Mouse (Mus musculus) MEL (cell line): ENCODE data around the gene Il4ra. TPM values are rescaled to one million over a fixed set of nuclear protein-coding genes. Genes with fewer than 3 reads are reported as not detected.

ENCODE experiments used
- DNase-seq: peaks from one replicate; pipeline ENCODE4 v3.0.0; 2011; ENCODE audit warnings: low read depth, low spot score
- H3K27ac ChIP-seq: 2 replicates; pipeline ENCODE4 v1.5.1; 2012; ENCODE audit warnings: low read depth, mild to moderate bottlenecking, control low read depth, low read length, moderate library complexity; ENCODE audit not compliant: control insufficient read depth
- H3K27me3 ChIP-seq, 2 experiments: fragments of 150-350 bp in 1 of 2; sonication (generic) in 1 of 2; 2 replicates each; pipeline ENCODE4 v1.6.1; 2012; ENCODE audit warnings: low read length in 2 of 2, mild to moderate bottlenecking in 2 of 2, improper control_type of control experiment in 1 of 2, moderate library complexity in 1 of 2; ENCODE audit not compliant: insufficient read depth in 2 of 2, control insufficient read depth in 1 of 2
- H3K36me3 ChIP-seq, 2 experiments: 2 replicates each; pipeline ENCODE4 v1.6.1; 2012 to 2014; ENCODE audit warnings: low read length in 2 of 2, improper control_type of control experiment in 1 of 2, inconsistent platforms in 1 of 2, mild to moderate bottlenecking in 1 of 2; ENCODE audit not compliant: insufficient read depth in 2 of 2, control insufficient read depth in 1 of 2
- H3K4me1 ChIP-seq, 2 experiments: fragments of 150-350 bp in 1 of 2; sonication (generic) in 1 of 2; 2 replicates each; pipeline ENCODE4 v1.6.1; 2012; ENCODE audit warnings: low read length in 2 of 2, improper control_type of control experiment in 1 of 2, mild to moderate bottlenecking in 1 of 2; ENCODE audit not compliant: insufficient read depth in 2 of 2, control insufficient read depth in 1 of 2
- H3K4me3 ChIP-seq, 2 experiments: fragments of 150-350 bp in 1 of 2; sonication (generic) in 1 of 2; 2 replicates each; pipeline ENCODE4 v1.5.1; 2012; ENCODE audit warnings: low read depth in 2 of 2, low read length in 2 of 2, mild to moderate bottlenecking in 2 of 2, moderate library complexity in 2 of 2, control low read depth in 1 of 2, improper control_type of control experiment in 1 of 2; ENCODE audit not compliant: control insufficient read depth in 1 of 2, insufficient read depth in 1 of 2
- H3K79me2 ChIP-seq: 2 replicates; pipeline ENCODE4 v1.6.1; 2012; ENCODE audit warnings: mild to moderate bottlenecking, low read length, moderate library complexity; ENCODE audit not compliant: control insufficient read depth, poor library complexity, insufficient read depth
- H3K9ac ChIP-seq: 2 replicates; pipeline ENCODE4 v1.6.1; 2012; ENCODE audit warnings: low read depth, mild to moderate bottlenecking, control low read depth, low read length, moderate library complexity; ENCODE audit not compliant: control insufficient read depth, poor library complexity, severe bottlenecking
- H3K9me3 ChIP-seq: fragments of 150-350 bp; sonication (generic); replicated peaks from 2 replicates; pipeline ENCODE4 v1.6.1; 2012; ENCODE audit warnings: mild to moderate bottlenecking, low read length, improper control_type of control experiment, moderate library complexity; ENCODE audit not compliant: insufficient read depth
- CTCF ChIP-seq, 3 experiments: IDR thresholded peaks in 2 of 3; conservative IDR thresholded peaks in 1 of 3; 2 replicates each; pipeline ENCODE4 v1.5.1; 2011 to 2012; ENCODE audit warnings: low read length in 3 of 3, low read depth in 2 of 3, mild to moderate bottlenecking in 2 of 3, improper control_type of control experiment in 1 of 3, inconsistent platforms in 1 of 3, mixed read lengths in 1 of 3, moderate library complexity in 1 of 3; ENCODE audit not compliant: control insufficient read depth in 1 of 3, insufficient read depth in 1 of 3, poor library complexity in 1 of 3, severe bottlenecking in 1 of 3
- ELF1 ChIP-seq: IDR thresholded peaks from 2 replicates; pipeline ENCODE4 v1.6.1; 2014; ENCODE audit warnings: low read depth, mild to moderate bottlenecking, inconsistent platforms, low read length, improper control_type of control experiment, moderate library complexity
- ETS1 ChIP-seq: IDR thresholded peaks from 2 replicates; pipeline ENCODE4 v1.6.1; 2012; ENCODE audit warnings: low read depth, mild to moderate bottlenecking, inconsistent platforms, low read length, improper control_type of control experiment, moderate library complexity
- GABPA ChIP-seq: IDR thresholded peaks from 2 replicates; pipeline ENCODE4 v1.6.1; 2012; ENCODE audit warnings: low read depth, mild to moderate bottlenecking, inconsistent platforms, low read length, improper control_type of control experiment, moderate library complexity
- GATA1 ChIP-seq: IDR thresholded peaks from 2 replicates; pipeline ENCODE4 v1.6.1; 2011; ENCODE audit warnings: low read depth, low read length, improper control_type of control experiment
- HCFC1 ChIP-seq: IDR thresholded peaks from 2 replicates; pipeline ENCODE4 v1.6.1; 2012; ENCODE audit warnings: low read depth, mild to moderate bottlenecking, inconsistent platforms, low read length, improper control_type of control experiment, moderate library complexity
- JUND ChIP-seq: IDR thresholded peaks from 2 replicates; pipeline ENCODE4 v1.6.1; 2011; ENCODE audit warnings: low read depth, mild to moderate bottlenecking, improper control_type of control experiment, low read length
- KAT2A ChIP-seq: conservative IDR thresholded peaks from 2 replicates; pipeline ENCODE4 v1.6.1; 2012; ENCODE audit warnings: low read depth, low read length, improper control_type of control experiment, inconsistent platforms
- MAX ChIP-seq: IDR thresholded peaks from 2 replicates; pipeline ENCODE4 v1.6.1; 2011; ENCODE audit warnings: low read length, improper control_type of control experiment
- MAZ ChIP-seq: IDR thresholded peaks from 2 replicates; pipeline ENCODE4 v1.6.1; 2012; ENCODE audit warnings: low read depth, mild to moderate bottlenecking, inconsistent platforms, low read length, improper control_type of control experiment
- MEF2A ChIP-seq: IDR thresholded peaks from 2 replicates; pipeline ENCODE4 v1.6.1; 2014; ENCODE audit warnings: low read depth, mild to moderate bottlenecking, inconsistent platforms, low read length, improper control_type of control experiment; ENCODE audit not compliant: poor library complexity, insufficient replicate concordance, severe bottlenecking; ENCODE audit errors: extremely low read depth
- MXI1 ChIP-seq: IDR thresholded peaks from 2 replicates; pipeline ENCODE4 v1.6.1; 2011; ENCODE audit warnings: mild to moderate bottlenecking, low read depth, low read length, improper control_type of control experiment
- MYB ChIP-seq: IDR thresholded peaks from 2 replicates; pipeline ENCODE4 v1.6.1; 2011; ENCODE audit warnings: mild to moderate bottlenecking, low read depth, low read length, improper control_type of control experiment
- MYC ChIP-seq: IDR thresholded peaks from 2 replicates; pipeline ENCODE4 v1.6.1; 2011; ENCODE audit warnings: low read depth, mild to moderate bottlenecking, low read length, improper control_type of control experiment, moderate library complexity
- NELFE ChIP-seq: IDR thresholded peaks from 2 replicates; pipeline ENCODE4 v1.6.1; 2011; ENCODE audit warnings: low read depth, low read length, improper control_type of control experiment
- POLR2A ChIP-seq, 2 experiments: IDR thresholded peaks; 2 replicates each; pipeline ENCODE4 v1.6.1; 2011 to 2012; ENCODE audit warnings: low read length in 2 of 2, mild to moderate bottlenecking in 2 of 2, control low read depth in 1 of 2, improper control_type of control experiment in 1 of 2, low read depth in 1 of 2, moderate library complexity in 1 of 2; ENCODE audit not compliant: control insufficient read depth in 1 of 2, insufficient read depth in 1 of 2, poor library complexity in 1 of 2
- RAD21 ChIP-seq: IDR thresholded peaks from 2 replicates; pipeline ENCODE4 v1.6.1; 2011; ENCODE audit warnings: mild to moderate bottlenecking, low read depth, low read length, improper control_type of control experiment
- RCOR1 ChIP-seq: IDR thresholded peaks from 2 replicates; pipeline ENCODE4 v1.6.1; 2012; ENCODE audit warnings: low read depth, mild to moderate bottlenecking, inconsistent platforms, low read length, improper control_type of control experiment
- SIN3A ChIP-seq: IDR thresholded peaks from 2 replicates; pipeline ENCODE4 v1.6.1; 2012; ENCODE audit warnings: low read length, improper control_type of control experiment, inconsistent platforms
- TBP ChIP-seq: IDR thresholded peaks from 2 replicates; pipeline ENCODE4 v1.8.0; 2011; ENCODE audit warnings: low read depth, low read length, improper control_type of control experiment
- UBTF ChIP-seq: IDR thresholded peaks from 2 replicates; pipeline ENCODE4 v1.6.1; 2012; ENCODE audit warnings: low read depth, mild to moderate bottlenecking, inconsistent platforms, low read length, improper control_type of control experiment, moderate library complexity, borderline replicate concordance; ENCODE audit not compliant: insufficient read depth
- ZC3H11A ChIP-seq: IDR thresholded peaks from 2 replicates; pipeline ENCODE4 v1.6.1; 2012; ENCODE audit warnings: low read depth, mild to moderate bottlenecking, inconsistent platforms, low read length, improper control_type of control experiment
- ZKSCAN1 ChIP-seq: IDR thresholded peaks from 2 replicates; pipeline ENCODE4 v1.6.1; 2012; ENCODE audit warnings: low read depth, mild to moderate bottlenecking, inconsistent platforms, low read length, improper control_type of control experiment, moderate library complexity
- polyA plus RNA-seq, 2 experiments: library from polyadenylated mRNA; stranded (reverse) in 1 of 2; unstranded in 1 of 2; fragments of >175 nt in 1 of 2; fragments of >200 nt in 1 of 2; gene quantifications; 2 replicates each; pipeline versions ENCODE4 v1.2.1 to v1.2.4; 2012; ENCODE audit warnings: low replicate concordance in 2 of 2, low read depth in 1 of 2; ENCODE audit not compliant: insufficient read length in 2 of 2, insufficient read depth in 1 of 2, missing spikeins in 1 of 2
- total RNA-seq: library from RNA; depleted of rRNA; stranded (reverse); fragments of 300-350 nt; gene quantifications from 2 replicates; pipeline ENCODE4 v1.2.3, GENCODE M21; 2012

Gene Il4ra
- total and polyA plus RNA-seq, 3 experiments: 3.6 to 5.0 TPM; not detected in 1

GRCm38 (mm10) chr7:125622741-125623685, 71.1 kb downstream of the Il4ra start (continued):
- TF ChIP-seq ETS1: no peak
- no peak for TF ChIP-seq GABPA
- TF ChIP-seq RAD21: no peak
- no peak for TF ChIP-seq ELF1

- Histone ChIP-seq H3K36me3 (no peaks in the 10 kb centered on the region), H3K79me2 (no peaks in the 10 kb centered on the region), H3K4me3 (no peak overlapping the region), H3K27me3 (peaks cover 0 to 2% of the 10 kb centered on the region in 2 experiments; a peak in 1 of 4 replicates), H3K9me3 (no peaks in the 10 kb centered on the region), H3K9ac (no peak overlapping the region), H3K4me1 (0 out of 4 replicates have a peak, but pooled peaks cover 0 to 3% of the 10 kb centered on the region in 2 experiments), H3K27ac (no peak overlapping the region)
- no peak for DNase-seq
- no peak for TF ChIP-seq MEF2A
- no peak for TF ChIP-seq HCFC1
- TF ChIP-seq CTCF (IDR thresholded peaks at IDR 0.05 in 2 of 3, conservative IDR thresholded peaks at IDR 0.05 in 1 of 3; ENCODE audit: control insufficient read depth in 1 of 3, insufficient read depth in 1 of 3, low read depth in 2 of 3, low read length in 3 of 3, poor library complexity in 1 of 3, severe bottlenecking in 1 of 3): no peak
- no peak for TF ChIP-seq ZC3H11A
- TF ChIP-seq RCOR1: no peak
- no peak for TF ChIP-seq MXI1
- TF ChIP-seq GATA1: no peak
- no peak for TF ChIP-seq MYB
- TF ChIP-seq ETS1: no peak
- TF ChIP-seq MAZ: no peak
- no peak for TF ChIP-seq KAT2A
- TF ChIP-seq UBTF: no peak
- TF ChIP-seq MAX: no peak
- no peak for TF ChIP-seq POLR2A (IDR thresholded peaks at IDR 0.05; ENCODE audit: control insufficient read depth in 1 of 2, insufficient read depth in 1 of 2, low read depth in 1 of 2, low read length in 2 of 2, poor library complexity in 1 of 2)
- no peak for TF ChIP-seq JUND
- no peak for TF ChIP-seq NELFE
- no peak for TF ChIP-seq ZKSCAN1
- no peak for TF ChIP-seq TBP
- TF ChIP-seq SIN3A: no peak
- TF ChIP-seq MYC: no peak
Measured at GRCm38 (mm10) chr7:125625219-125625618, 73.3 kb downstream of the Il4ra start.
